Mouse (Mus musculus): Measurements from ENCODE around the gene Gria1.

Gria1 gene

GRCm38 (mm10) chr11:57011024-57011690, at the start of gene Gria1:
Gene Gria1 (plus strand): TSS chr11:57011387.
- in situ Hi-C loops (cut with MboI, MseI): no loop called here

- in situ Hi-C loops (cut with MboI, MseI): no loop called here
Measured at GRCm38 (mm10) chr11:56961751-56962150, 49.4 kb upstream of the Gria1 start.

- in situ Hi-C loops (cut with MboI, MseI): no loop called here
Measured at GRCm38 (mm10) chr11:56972814-56973213, 38.4 kb upstream of the Gria1 start.

GRCm38 (mm10) chr11:56984321-56985000, 26.7 kb upstream of the Gria1 start:
- in situ Hi-C loops (cut with MboI, MseI): no loop called here

- in situ Hi-C loops (cut with MboI, MseI): no loop called here
Measured at GRCm38 (mm10) chr11:56985457-56985856, 25.7 kb upstream of the Gria1 start.

GRCm38 (mm10) chr11:56999601-57000001, 11.6 kb upstream of the Gria1 start:
- in situ Hi-C loops (cut with MboI, MseI): no loop called here

- in situ Hi-C loops (cut with MboI, MseI): no loop called here
Measured at GRCm38 (mm10) chr11:57004611-57005010, 6.6 kb upstream of the Gria1 start.

- in situ Hi-C loops (cut with MboI, MseI): no loop called here
Measured at GRCm38 (mm10) chr11:57005341-57005740, 5.8 kb upstream of the Gria1 start.

GRCm38 (mm10) chr11:57007790-57008189, 3.4 kb upstream of the Gria1 start:
- in situ Hi-C loops (cut with MboI, MseI): no loop called here

- in situ Hi-C loops (cut with MboI, MseI): no loop called here
Measured at GRCm38 (mm10) chr11:57010611-57011010, 576 bp upstream of the Gria1 start.

GRCm38 (mm10) chr11:57011691-57012039, 478 bp downstream of the Gria1 start:
- in situ Hi-C loops (cut with MboI, MseI): no loop called here

- in situ Hi-C loops (cut with MboI, MseI): no loop called here
Measured at GRCm38 (mm10) chr11:57012287-57012921, 1.2 kb downstream of the Gria1 start.

- in situ Hi-C loops (cut with MboI, MseI): no loop called here
Measured at GRCm38 (mm10) chr11:57013464-57014190, 2.4 kb downstream of the Gria1 start.

GRCm38 (mm10) chr11:57014396-57014795, 3.2 kb downstream of the Gria1 start:
- in situ Hi-C loops (cut with MboI, MseI): no loop called here

GRCm38 (mm10) chr11:57018536-57018935, 7.3 kb downstream of the Gria1 start:
- in situ Hi-C loops (cut with MboI, MseI): no loop called here

- in situ Hi-C loops (cut with MboI, MseI): no loop called here
Measured at GRCm38 (mm10) chr11:57022400-57022799, 11.2 kb downstream of the Gria1 start.

- in situ Hi-C loops (cut with MboI, MseI): no loop called here
Measured at GRCm38 (mm10) chr11:57030448-57030847, 19.3 kb downstream of the Gria1 start.

- in situ Hi-C loops (cut with MboI, MseI): no loop called here
Measured at GRCm38 (mm10) chr11:57038807-57039206, 27.6 kb downstream of the Gria1 start.

- in situ Hi-C loops (cut with MboI, MseI): no loop called here
Measured at GRCm38 (mm10) chr11:57039306-57039705, 28.1 kb downstream of the Gria1 start.

- in situ Hi-C loops (cut with MboI, MseI): no loop called here
Measured at GRCm38 (mm10) chr11:57042057-57042456, 30.9 kb downstream of the Gria1 start.

- in situ Hi-C loops (cut with MboI, MseI): no loop called here
Measured at GRCm38 (mm10) chr11:57044146-57044545, 33.0 kb downstream of the Gria1 start.
